ENCODE assay signal across 8 mouse cellular contexts in genomic region chrX:150459411-150459927, GRCm38 (mm10). TPM values are rescaled to one million over a fixed set of nuclear protein-coding genes. Genes with fewer than 3 reads are reported as not detected.
A peak's percentile ranks its signal among the peaks of the same experiment; 100 is the strongest.
DNase-seq lines count a peak whose midpoint lies in the region; ATAC-seq and TF ChIP-seq lines count a peak whose summit lies in the region.

No protein-coding gene starts in this region.

- ATAC-seq in embryonic facial prominence, embryonic 13.5 days (ENCODE audit: insufficient number of reproducible peaks, insufficient read depth, low FRiP score, low TSS enrichment, low read depth), result no peak
- ATAC-seq in hindbrain, postnatal 0 days, result peak; percentile 36; the same call in 1 of the 2 replicates
- no peak for ATAC-seq in liver, embryonic 13.5 days (ENCODE audit: low read depth)
- peak; percentile 13; the same call in 1 of the 2 replicates for ATAC-seq in neural tube, embryonic 15.5 days (ENCODE audit: low FRiP score)

- WGBS in embryonic facial prominence, embryonic 13.5 days, result 48% methylated on average over 8 of the region's 8 CpGs
- WGBS in hindbrain, postnatal 0 days, result 54% methylated on average over 8 of the region's 8 CpGs
- 54% methylated on average over 8 of the region's 8 CpGs for WGBS in liver, embryonic 13.5 days (ENCODE audit: insufficient replicate concordance)
- 48% methylated on average over 8 of the region's 8 CpGs for WGBS in neural tube, embryonic 15.5 days

- no peaks in the 10 kb centered on the region for H3K4me1 ChIP-seq in embryonic facial prominence, embryonic 13.5 days
- no peaks in the 10 kb centered on the region for H3K4me1 ChIP-seq in hindbrain, postnatal 0 days (ENCODE audit: insufficient read depth, low read length)
- H3K4me1 ChIP-seq in liver, embryonic 13.5 days (replicated peaks), result peaks cover 20% of the 10 kb centered on the region
- H3K4me1 ChIP-seq in neural tube, embryonic 15.5 days, result peaks cover 10% of the 10 kb centered on the region

- H3K4me2 ChIP-seq in embryonic facial prominence, embryonic 13.5 days, result peak overlapping the region; percentile 50
- H3K4me2 ChIP-seq in hindbrain, postnatal 0 days (ENCODE audit: low read depth, low read length), result peak overlapping the region; percentile 45
- H3K4me2 ChIP-seq in liver, embryonic 13.5 days, result peak overlapping the region; percentile 53
- H3K4me2 ChIP-seq in neural tube, embryonic 15.5 days, result peak overlapping the region; percentile 55

- H3K9ac ChIP-seq in embryonic facial prominence, embryonic 13.5 days, result peak overlapping the region; percentile 61; the same call in 1 of the 2 replicates
- peak overlapping the region; percentile 37; the same call in 1 of the 2 replicates for H3K9ac ChIP-seq in hindbrain, postnatal 0 days (replicated peaks; ENCODE audit: low read length)
- H3K9ac ChIP-seq in liver, embryonic 13.5 days, result peak overlapping the region; percentile 55
- 0 out of 2 replicates have a peak overlapping the region, but pooled peaks have one; percentile 20 for H3K9ac ChIP-seq in neural tube, embryonic 15.5 days (replicated peaks)

- H3K4me3 ChIP-seq in embryonic facial prominence, embryonic 13.5 days, result peak overlapping the region; percentile 44
- peak overlapping the region; percentile 47 for H3K4me3 ChIP-seq in hindbrain, postnatal 0 days (ENCODE audit: low read length)
- H3K4me3 ChIP-seq in liver, embryonic 13.5 days (replicated peaks), result peak overlapping the region; percentile 62
- peak overlapping the region; percentile 48 for H3K4me3 ChIP-seq in neural tube, embryonic 15.5 days (replicated peaks)

- H3K27ac ChIP-seq in embryonic facial prominence, embryonic 13.5 days, result peak overlapping the region; percentile 78
- peak overlapping the region; percentile 70 for H3K27ac ChIP-seq in hindbrain, postnatal 0 days
- H3K27ac ChIP-seq in liver, embryonic 13.5 days, result peak overlapping the region; percentile 57; the same call in 1 of the 2 replicates
- H3K27ac ChIP-seq in neural tube, embryonic 15.5 days (replicated peaks), result peak overlapping the region; percentile 86

- DNase-seq in layer of hippocampus, adult 11-12 months (ENCODE audit: low spot score), result peak; percentile 14
- DNase-seq in layer of hippocampus, adult 9-11 months, result no peak
- peak; percentile 21 for DNase-seq in MN1 (ENCODE audit: low spot score)
- DNase-seq in hindbrain, postnatal 0 days (ENCODE audit: low spot score), result peak; percentile 30
- DNase-seq in liver, embryonic 13.5 days, result no peak
- DNase-seq in frontal cortex, postnatal 14 days (ENCODE audit: low spot score in 2 of 2), result no peak

- H3K36me3 ChIP-seq in embryonic facial prominence, embryonic 13.5 days, result no peaks in the 10 kb centered on the region
- H3K36me3 ChIP-seq in hindbrain, postnatal 0 days (ENCODE audit: insufficient read depth, low read length), result no peaks in the 10 kb centered on the region
- no peaks in the 10 kb centered on the region for H3K36me3 ChIP-seq in liver, embryonic 13.5 days
- H3K36me3 ChIP-seq in neural tube, embryonic 15.5 days, result no peaks in the 10 kb centered on the region

- no peaks in the 10 kb centered on the region for H3K27me3 ChIP-seq in embryonic facial prominence, embryonic 13.5 days
- no peaks in the 10 kb centered on the region for H3K27me3 ChIP-seq in hindbrain, postnatal 0 days (ENCODE audit: insufficient read depth, low read length)
- no peaks in the 10 kb centered on the region for H3K27me3 ChIP-seq in liver, embryonic 13.5 days
- no peaks in the 10 kb centered on the region for H3K27me3 ChIP-seq in neural tube, embryonic 15.5 days (replicated peaks)

- H3K9me3 ChIP-seq in embryonic facial prominence, embryonic 13.5 days, result no peaks in the 10 kb centered on the region
- H3K9me3 ChIP-seq in hindbrain, postnatal 0 days (ENCODE audit: low read length), result no peaks in the 10 kb centered on the region
- no peaks in the 10 kb centered on the region for H3K9me3 ChIP-seq in liver, embryonic 13.5 days (replicated peaks)
- no peaks in the 10 kb centered on the region for H3K9me3 ChIP-seq in neural tube, embryonic 15.5 days (replicated peaks)

- TF ChIP-seq CTCF in hindbrain, postnatal 0 days (IDR thresholded peaks at IDR 0.05; ENCODE audit: low read depth), result no peak

RNA-seq across cellular contexts. Expression of gene Tmem29, which starts 0.5 kb away (rescaled TPM):
- 45.6 and 45.9 TPM in 2 replicates for polyA plus RNA-seq in embryonic facial prominence, embryonic 13.5 days (2015; fragmentation: Nextera tagmentation; extraction: Ambion mirVana)
- 37.0 and 49.7 TPM in 2 replicates for total RNA-seq in hindbrain, postnatal 0 days (2014; rRNA removed)
- 75.5 and 80.5 TPM in 2 replicates for polyA plus RNA-seq in hindbrain, postnatal 0 days (2015; fragmentation: Nextera tagmentation; extraction: Ambion mirVana)
- 17.2 and 19.7 TPM in 2 replicates for polyA plus RNA-seq in liver, embryonic 13.5 days (2015; fragmentation: Nextera tagmentation; extraction: Ambion mirVana)
- polyA plus RNA-seq in neural tube, embryonic 15.5 days (2015; fragmentation: Nextera tagmentation; extraction: Ambion mirVana), result 73.2 and 81.4 TPM in 2 replicates

Comparison
In these comparisons a context has a peak if more than half of its experiments do, and no peak if none do; other contexts are left out.
1. DNase-seq: peak in layer of hippocampus, adult 11-12 months (single experiment), MN1 (single experiment) and hindbrain, postnatal 0 days (single experiment); none in layer of hippocampus, adult 9-11 months (single experiment), liver, embryonic 13.5 days (single experiment) and frontal cortex, postnatal 14 days (0 of 2).
2. ATAC-seq: peak in hindbrain, postnatal 0 days (single experiment) and neural tube, embryonic 15.5 days (single experiment); none in embryonic facial prominence, embryonic 13.5 days (single experiment) and liver, embryonic 13.5 days (single experiment).
3. Peak in every context shown above with its lines, with median percentiles within 50 percentile points of each other: H3K27ac ChIP-seq, H3K4me2 ChIP-seq, H3K4me3 ChIP-seq and H3K9ac ChIP-seq.